Comparison of ENCODE assay signal across 9 mouse cellular contexts in genomic region chr11:4294495-4295351, GRCm38 (mm10). TPM values are rescaled to one million over a fixed set of nuclear protein-coding genes. Genes with fewer than 3 reads are reported as not detected.
DNase-seq lines count a peak whose midpoint lies in the region; ATAC-seq and TF ChIP-seq lines count a peak whose summit lies in the region.
"Had no signal": no experiment of that assay in that cellular context is flagged by ENCODE, and none has a peak within 500 bp of the region (broad histone marks: within the 10 kb centered on the region; RNA-seq: fewer than 3 reads in every experiment).

No protein-coding gene starts in this region.

- H3K27me3 ChIP-seq in lung, postnatal 0 days (replicated peaks; ENCODE audit: insufficient read depth, low read length) = no peaks in the 10 kb centered on the region
- no peaks in the 10 kb centered on the region for H3K27me3 ChIP-seq in heart, adult 2 months (ENCODE audit: control insufficient read depth, insufficient read depth, low read length)

- no peak overlapping the region for H3K9ac ChIP-seq in lung, postnatal 0 days (replicated peaks; ENCODE audit: low read depth)
- H3K9ac ChIP-seq in heart, adult 2 months (ENCODE audit: low read depth, low read length) = no peak overlapping the region; the same call in 1 of the 2 replicates
- H3K9ac ChIP-seq: liver, embryonic 13.5 days had no signal

- H3K79me2 ChIP-seq in heart, adult 2 months (replicated peaks; ENCODE audit: control insufficient read depth, insufficient read depth, low read length) = no peaks in the 10 kb centered on the region

- H3K9me3 ChIP-seq in lung, postnatal 0 days (ENCODE audit: low read length) = no peaks in the 10 kb centered on the region
- H3K9me3 ChIP-seq: liver, embryonic 13.5 days had no signal

- H3K4me3 ChIP-seq in lung, postnatal 0 days (ENCODE audit: low read depth, low read length) = no peak overlapping the region
- H3K4me3 ChIP-seq in heart, adult 2 months = no peak overlapping the region
- H3K4me3 ChIP-seq: liver, embryonic 13.5 days had no signal

- peaks cover 12% of the 10 kb centered on the region; the same call in 1 of the 2 replicates for H3K4me1 ChIP-seq in lung, postnatal 0 days (ENCODE audit: insufficient read depth, low read depth, low read length)
- peaks cover 36% of the 10 kb centered on the region for H3K4me1 ChIP-seq in heart, adult 2 months (ENCODE audit: control insufficient read depth, insufficient read depth, low read length)

- 22% methylated on average over 14 of the region's 14 CpGs for WGBS in lung, postnatal 0 days
- WGBS in heart, adult 2 months = 13% methylated on average over 14 of the region's 14 CpGs

- intact Hi-C loops in heart, adult 2 months (cut with DNase I) = no loop called here

- no peak for TF ChIP-seq CTCF in lung, postnatal 0 days (IDR thresholded peaks at IDR 0.05)
- TF ChIP-seq CTCF in heart, adult 2 months (IDR thresholded peaks at IDR 0.05) = no peak

- TF ChIP-seq EP300 in lung, postnatal 0 days (IDR thresholded peaks at IDR 0.05) = no peak
- TF ChIP-seq EP300 in heart, adult 2 months (IDR thresholded peaks at IDR 0.05; ENCODE audit: insufficient read depth, low read depth, low read length) = no peak

- TF ChIP-seq POLR2A in heart, adult 2 months (IDR thresholded peaks at IDR 0.05; ENCODE audit: insufficient read depth, low read depth, low read length) = peak; percentile 24; the same call in 1 of the 2 replicates

- H3K36me3 ChIP-seq in lung, postnatal 0 days (ENCODE audit: insufficient read depth, low read length) = no peaks in the 10 kb centered on the region
- no peaks in the 10 kb centered on the region for H3K36me3 ChIP-seq in heart, adult 2 months (ENCODE audit: control insufficient read depth, insufficient read depth, low read length)
- H3K36me3 ChIP-seq: liver, embryonic 13.5 days had no signal

- peak; percentile 48 for ATAC-seq in lung, postnatal 0 days

- peak; percentile 64 for DNase-seq in lung, postnatal 0 days (ENCODE audit: low spot score)
- DNase-seq in lung, postnatal 14 days = no peak
- DNase-seq in adrenal gland, postnatal 14 days = peak; percentile 74
- DNase-seq in heart, adult 2 months = peak; percentile 47 to 76
- DNase-seq in kidney, postnatal 36 days = peak; percentile 54 to 75
- DNase-seq in layer of hippocampus, postnatal 36 days = no peak
- no peak for DNase-seq in ovary, postnatal 14 days (ENCODE audit: low spot score)
- DNase-seq: liver, embryonic 13.5 days had no signal

- H3K27ac ChIP-seq in lung, postnatal 0 days (ENCODE audit: low read length) = no peak overlapping the region
- peak overlapping the region; percentile 72 for H3K27ac ChIP-seq in heart, adult 2 months
- H3K27ac ChIP-seq: liver, embryonic 13.5 days had no signal

- H3K4me2 ChIP-seq in lung, postnatal 0 days (replicated peaks; ENCODE audit: low read depth, low read length) = no peak overlapping the region
- H3K4me2 ChIP-seq: liver, embryonic 13.5 days had no signal

RNA-seq across cellular contexts. Expression of gene Lif, which starts 37.4 kb away (rescaled TPM):
- polyA plus RNA-seq in lung, postnatal 0 days (2015; fragmentation: Nextera tagmentation; extraction: Ambion mirVana) = 0.57 and 0.94 TPM in 2 replicates
- 0.44 and 0.90 TPM in 2 replicates for total RNA-seq in adrenal gland, postnatal 14 days (2021)
- total RNA-seq in heart, adult 2 months (2021) = under 1 TPM; 0.21 to 0.36 TPM
- polyA plus RNA-seq in heart, adult 2 months (2012; rRNA removed) = 1.5 TPM in 2 replicates
- total RNA-seq in layer of hippocampus, postnatal 36 days (2021) = 1 to 10 TPM; 1.4 to 1.7 TPM
- polyA plus RNA-seq: liver, embryonic 13.5 days had no signal

RNA-seq across cellular contexts. Expression of gene Osm, which starts 58.5 kb away (rescaled TPM):
- 0.69 and 1.3 TPM in 2 replicates for polyA plus RNA-seq in lung, postnatal 0 days (2015; fragmentation: Nextera tagmentation; extraction: Ambion mirVana)
- 0.41 TPM in 1 of 2 replicates, not detected in the other for total RNA-seq in adrenal gland, postnatal 14 days (2021)
- total RNA-seq in heart, adult 2 months (2021) = under 1 TPM; 0.13 to 0.14 TPM
- polyA plus RNA-seq in heart, adult 2 months (2012; rRNA removed) = 0.14 and 0.15 TPM in 2 replicates
- not detected for total RNA-seq in layer of hippocampus, postnatal 36 days (2021)
- polyA plus RNA-seq: embryonic facial prominence, embryonic 11.5 days had no signal

Comparison
In these comparisons a context has a peak if more than half of its experiments do, and no peak if none do; other contexts are left out.
1. DNase-seq: peak in lung, postnatal 0 days (single experiment), adrenal gland, postnatal 14 days (single experiment), heart, adult 2 months (2 of 2) and kidney, postnatal 36 days (2 of 2); none in lung, postnatal 14 days (single experiment), layer of hippocampus, postnatal 36 days (0 of 2) and ovary, postnatal 14 days (single experiment).